Mouse (Mus musculus) regulatory T cell (primary cell): Measurements from ENCODE around the gene Epyc.

Source experiments
- in situ Hi-C: fragments of 300-600 bp; cut with MboI, MseI; formaldehyde crosslinking; loops from one replicate; pipeline ENCODE4 v1.15.1; 2025; ENCODE audit warnings: high pct_unique_total_duplicates

The Epyc gene

DNA sequence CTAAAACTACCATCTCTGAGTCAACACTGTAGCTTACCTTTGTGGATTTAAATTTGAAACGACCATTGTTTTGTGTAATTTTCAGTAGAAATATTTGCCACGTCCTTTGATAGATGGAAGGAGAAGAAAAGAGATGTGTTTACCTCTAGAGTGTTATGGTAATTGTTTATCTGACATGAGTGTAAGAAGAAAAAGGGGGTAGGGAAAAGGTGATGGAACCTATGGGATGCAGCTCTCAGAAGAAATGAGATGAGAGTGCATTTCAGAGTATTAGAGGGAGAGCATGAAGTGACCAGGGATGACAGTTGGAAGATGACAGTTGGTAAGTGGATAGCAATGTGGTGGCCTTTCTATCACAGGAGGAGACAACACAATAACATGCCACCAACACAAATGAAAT, at the start of gene Epyc:
TSS of gene Epyc (plus strand) at position 301 of the 400 bp plus-strand sequence.
- in situ Hi-C loops, result no loop called here

DNA sequence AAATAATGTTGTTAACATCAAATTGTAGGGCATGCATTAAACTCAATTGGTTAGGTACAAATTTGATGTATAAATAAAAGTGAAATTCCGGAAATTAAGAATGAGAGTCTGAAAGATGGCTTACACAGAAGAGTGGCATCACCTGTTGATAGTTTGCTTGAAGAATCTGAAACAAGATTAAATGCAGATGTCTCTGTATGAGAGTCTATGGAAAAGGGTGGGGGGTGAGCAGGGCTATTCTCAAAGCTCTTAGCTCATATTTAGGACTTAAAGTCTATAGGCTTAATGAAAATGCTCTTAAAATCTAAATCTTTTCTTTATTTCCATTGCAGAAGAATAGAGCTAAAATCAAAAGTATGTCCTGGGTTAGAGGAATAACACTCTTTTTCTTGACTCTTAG, 48.2 kb upstream of the Epyc start:
- in situ Hi-C loops, result no loop called here

DNA sequence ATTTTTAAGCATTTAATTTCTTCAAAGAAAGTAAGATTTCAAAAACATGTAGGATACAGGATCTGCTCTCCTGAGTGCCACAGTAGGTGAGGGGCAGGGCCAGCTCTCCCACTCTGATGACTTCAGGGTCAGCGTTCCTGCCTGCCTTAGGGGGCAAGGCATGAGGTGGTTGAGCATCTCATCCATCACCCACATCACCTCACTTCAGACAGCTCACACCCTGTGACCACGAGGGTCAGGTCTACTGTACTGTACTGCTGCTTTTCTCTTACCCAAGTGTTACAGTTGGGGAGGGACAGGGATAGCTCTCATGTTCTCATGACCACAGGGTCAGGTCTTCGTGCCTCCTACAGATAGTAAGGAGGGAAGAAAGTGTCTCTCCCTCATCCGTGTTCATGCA, 42.1 kb upstream of the Epyc start:
- in situ Hi-C loops, result no loop called here

DNA sequence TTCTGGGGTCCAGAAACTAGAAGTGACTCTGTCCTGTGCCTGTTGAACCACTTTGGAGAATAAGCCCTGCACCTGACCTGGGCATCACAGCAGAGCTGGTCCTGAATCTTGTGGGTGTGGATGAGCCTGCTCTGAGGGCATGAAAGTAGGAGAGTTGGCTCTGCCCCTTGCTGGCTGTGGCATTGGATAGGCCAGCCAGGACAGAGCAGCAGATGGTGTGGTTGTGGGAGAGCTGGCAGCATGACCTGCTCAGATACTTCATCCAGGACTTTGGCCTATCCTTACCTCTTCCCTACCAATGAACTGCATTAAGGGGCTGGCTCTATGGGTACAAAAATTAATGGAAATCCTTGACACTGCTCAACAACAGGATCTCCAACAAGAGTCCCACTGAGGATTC, 40.6 kb upstream of the Epyc start:
- in situ Hi-C loops, result no loop called here

DNA sequence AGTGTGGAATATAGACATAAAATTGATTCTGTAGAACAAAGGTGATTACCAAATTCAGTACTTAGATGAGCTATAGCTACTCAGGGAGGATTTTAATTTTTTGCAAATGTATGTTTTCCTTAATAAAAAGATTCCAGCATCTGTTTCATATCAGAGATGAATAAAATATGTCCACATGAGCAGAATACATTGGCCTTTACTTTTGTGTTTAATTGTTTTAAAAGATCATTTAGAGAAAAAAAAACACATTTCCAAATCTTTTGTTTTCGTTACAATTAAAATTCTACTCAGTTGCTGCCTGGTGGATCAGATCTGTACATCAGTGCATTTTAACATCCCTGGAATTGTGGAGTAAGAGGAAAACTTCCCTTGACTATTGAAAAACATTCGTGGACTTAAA, 37.3 kb upstream of the Epyc start, which contains the start of gene Kera:
TSS of gene Kera (plus strand) at position 301 of the 400 bp plus-strand sequence.
- in situ Hi-C loops, result no loop called here

DNA sequence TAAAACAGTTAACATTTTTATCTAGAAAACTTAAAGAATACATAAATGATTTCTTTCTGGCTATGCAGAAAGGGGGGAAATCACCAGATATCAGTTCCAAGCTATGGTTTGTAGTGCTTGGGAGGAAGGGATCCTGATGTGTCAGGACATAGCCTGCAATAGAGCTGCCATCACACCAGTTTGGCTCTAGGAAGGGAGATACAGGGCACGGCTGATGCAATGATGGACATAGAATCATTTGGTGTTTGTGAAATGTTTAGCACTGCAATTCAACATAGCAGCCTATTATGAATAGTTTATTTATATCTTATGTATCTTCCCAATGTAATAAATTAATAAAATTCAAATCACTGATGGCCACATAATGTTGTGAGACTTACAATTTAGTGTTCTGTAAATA, 21.5 kb upstream of the Epyc start:
- in situ Hi-C loops, result loop anchor here (10.0 kb wide), 1 partner anchor 142 kb away; no protein-coding TSS in a partner anchor

DNA sequence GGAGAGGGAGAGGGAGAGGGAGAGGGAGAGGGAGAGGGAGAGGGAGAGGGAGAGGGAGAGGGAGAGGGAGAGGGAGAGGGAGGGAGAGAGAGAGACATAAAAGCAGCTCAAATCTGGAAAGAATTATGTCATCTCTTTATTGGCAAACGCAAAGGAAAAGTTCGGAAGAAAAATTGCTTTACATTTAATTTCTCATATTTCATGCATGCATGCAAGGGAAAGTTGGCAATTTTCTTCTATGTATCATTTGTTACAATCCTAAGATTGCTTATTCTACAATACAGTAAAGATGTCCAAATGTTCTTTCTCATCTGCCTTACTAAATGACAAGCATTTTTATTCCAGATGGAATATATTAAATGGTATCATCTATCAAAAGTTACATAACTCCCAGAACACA, 19.5 kb upstream of the Epyc start:
- in situ Hi-C loops, result loop anchor here (10.0 kb wide), 1 partner anchor 140 kb away; no protein-coding TSS in a partner anchor

DNA sequence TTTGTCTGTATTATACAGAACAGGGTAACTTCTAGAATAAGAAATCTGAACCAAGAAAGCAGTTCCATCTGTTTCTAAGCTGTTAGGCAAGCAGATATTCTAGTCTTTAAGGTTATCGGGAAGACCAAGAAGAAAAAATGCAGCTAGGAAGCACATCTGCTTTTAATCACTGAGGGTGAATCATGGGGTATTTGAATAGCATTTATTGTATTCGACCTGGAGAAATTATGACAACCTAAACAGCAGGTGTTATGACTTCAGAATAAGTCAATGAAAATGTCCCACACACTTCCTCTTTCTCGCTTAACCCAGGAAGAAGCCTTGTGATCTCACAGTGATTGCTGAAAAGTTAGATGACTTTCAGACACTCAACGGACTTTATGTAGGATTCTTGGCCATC, 18.8 kb upstream of the Epyc start:
- in situ Hi-C loops, result loop anchor here (10.0 kb wide), 1 partner anchor 140 kb away; no protein-coding TSS in a partner anchor

DNA sequence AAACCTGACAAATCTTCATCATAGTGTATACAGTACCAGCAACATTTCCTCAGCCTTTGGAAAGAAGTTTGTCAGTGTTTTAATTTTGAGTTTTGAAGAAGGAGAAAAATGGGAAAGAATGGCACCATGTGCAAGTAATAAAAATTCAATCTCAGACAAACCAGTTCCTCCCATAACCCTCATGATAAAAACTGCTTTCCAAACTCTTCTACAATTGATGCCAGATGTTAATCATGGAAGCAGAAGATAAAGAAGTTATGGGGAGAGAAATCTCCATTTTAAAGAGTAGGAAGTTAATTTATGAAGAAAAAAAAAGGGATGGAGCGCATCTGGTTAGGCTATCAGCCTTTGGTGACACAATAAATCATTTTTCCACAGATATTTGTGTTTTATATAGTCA, 17.3 kb upstream of the Epyc start:
- in situ Hi-C loops, result loop anchor here (10.0 kb wide), 1 partner anchor 138 kb away; no protein-coding TSS in a partner anchor

DNA sequence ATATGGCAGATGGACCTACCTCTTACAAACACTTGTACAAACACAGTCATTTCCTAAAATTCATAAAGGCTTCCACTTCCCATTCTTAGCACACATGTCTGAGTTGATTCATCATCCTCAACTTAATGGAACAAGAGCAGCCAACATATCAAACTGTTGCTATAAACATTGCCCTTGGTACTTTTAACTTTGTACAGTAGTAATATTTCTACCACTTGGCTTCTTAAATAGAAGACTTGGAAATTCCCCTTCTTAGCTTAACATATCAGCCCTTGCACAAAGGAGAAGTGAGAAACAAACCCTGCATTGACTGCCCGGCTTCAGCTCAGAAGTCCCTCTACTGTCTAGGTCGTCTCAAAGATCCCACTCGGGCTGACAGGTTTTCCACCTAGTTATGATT, 12.8 kb upstream of the Epyc start:
- in situ Hi-C loops, result no loop called here

DNA sequence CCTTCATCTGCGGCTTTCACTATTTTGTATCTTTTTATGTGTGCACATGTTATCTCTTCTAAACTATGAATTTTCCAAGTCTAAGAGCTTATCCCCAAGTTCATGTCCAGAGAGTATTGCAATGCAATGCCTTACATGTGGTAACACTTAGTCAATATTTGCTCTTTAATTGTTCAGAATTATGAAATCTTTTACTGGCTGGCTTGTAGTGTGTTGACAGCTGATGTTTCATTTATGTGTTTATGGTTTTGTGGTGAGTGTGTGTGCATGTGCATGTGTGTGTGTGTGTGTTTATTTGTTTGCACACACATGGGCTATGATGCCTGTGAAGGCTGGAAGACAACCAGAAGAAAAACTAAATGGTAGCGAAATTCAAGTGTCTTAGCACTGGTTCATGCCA, 1.9 kb upstream of the Epyc start:
- in situ Hi-C loops, result no loop called here

DNA sequence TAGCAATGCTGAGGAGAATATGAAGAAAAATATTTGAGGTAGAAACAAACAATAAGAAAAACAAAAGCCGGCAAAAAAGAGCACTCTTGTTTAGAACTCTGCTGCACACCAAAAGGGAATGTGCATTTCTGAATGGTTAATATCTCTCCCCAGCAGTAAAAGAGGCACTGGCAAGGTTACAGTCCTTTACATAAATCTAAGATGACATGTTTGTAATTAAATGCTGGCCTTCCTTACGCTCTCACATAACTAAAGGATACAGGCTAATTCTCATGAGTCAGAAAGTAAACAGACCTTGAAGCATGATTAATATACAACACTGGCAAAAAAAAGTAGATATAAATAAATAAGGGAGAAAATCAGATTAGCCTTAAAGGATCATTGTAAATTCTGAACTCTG, 6.5 kb downstream of the Epyc start:
- in situ Hi-C loops, result no loop called here

DNA sequence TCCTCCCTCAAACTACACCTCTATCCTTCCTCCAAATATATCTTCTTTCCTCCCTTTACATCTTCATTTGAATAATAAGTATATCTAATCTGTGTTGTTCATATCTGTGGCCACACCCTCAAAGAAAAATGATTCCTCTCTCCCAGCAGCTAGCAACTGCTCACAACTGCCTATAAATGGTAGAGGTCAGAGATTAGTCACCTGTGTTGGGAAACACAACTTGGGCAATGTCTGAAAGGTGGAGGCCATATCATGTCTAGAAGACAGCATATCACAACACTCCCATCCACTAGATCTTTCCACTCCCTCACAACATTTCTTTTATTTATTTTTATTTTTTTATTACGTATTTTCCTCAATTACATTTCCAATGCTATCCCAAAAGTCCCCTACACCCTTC, 15.6 kb downstream of the Epyc start:
- in situ Hi-C loops, result no loop called here

DNA sequence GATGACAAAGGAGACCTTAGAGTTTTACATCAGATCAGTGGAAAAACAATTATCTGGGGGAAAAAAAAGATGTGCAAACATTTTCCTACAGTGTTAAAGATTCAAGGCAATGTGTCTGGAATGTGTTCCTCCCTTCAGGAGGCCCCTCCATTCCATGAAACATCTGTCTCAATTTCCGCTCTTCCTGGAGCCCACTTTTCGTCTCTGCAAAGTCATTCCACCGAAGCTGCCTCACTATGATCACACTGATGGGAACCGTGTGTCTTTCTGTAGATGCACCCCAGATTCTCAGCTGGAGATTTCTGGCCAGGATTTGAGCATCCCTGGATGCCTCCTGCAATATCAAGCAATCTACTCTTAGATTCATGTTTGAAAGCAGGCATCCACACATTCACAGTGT, 24.8 kb downstream of the Epyc start:
- in situ Hi-C loops, result no loop called here

DNA sequence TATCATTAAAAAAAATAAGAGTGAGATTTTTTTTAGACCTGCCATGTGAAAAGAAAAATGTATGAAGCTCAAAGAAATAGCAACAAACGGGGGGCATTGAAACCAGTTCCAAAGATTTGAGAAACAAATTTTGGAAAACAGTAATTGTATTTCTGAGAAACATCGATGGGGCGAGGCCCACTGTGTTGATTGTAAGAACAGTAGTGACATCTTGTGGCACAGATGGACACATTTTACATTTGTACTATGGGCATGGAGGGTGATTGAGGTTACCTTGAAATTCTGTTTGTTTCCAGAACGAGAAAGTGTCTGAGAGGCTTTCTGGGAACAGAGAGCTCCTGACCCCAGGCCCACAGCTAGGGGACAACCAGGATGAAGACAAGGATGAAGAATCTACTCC, 26.3 kb downstream of the Epyc start:
- in situ Hi-C loops, result no loop called here

DNA sequence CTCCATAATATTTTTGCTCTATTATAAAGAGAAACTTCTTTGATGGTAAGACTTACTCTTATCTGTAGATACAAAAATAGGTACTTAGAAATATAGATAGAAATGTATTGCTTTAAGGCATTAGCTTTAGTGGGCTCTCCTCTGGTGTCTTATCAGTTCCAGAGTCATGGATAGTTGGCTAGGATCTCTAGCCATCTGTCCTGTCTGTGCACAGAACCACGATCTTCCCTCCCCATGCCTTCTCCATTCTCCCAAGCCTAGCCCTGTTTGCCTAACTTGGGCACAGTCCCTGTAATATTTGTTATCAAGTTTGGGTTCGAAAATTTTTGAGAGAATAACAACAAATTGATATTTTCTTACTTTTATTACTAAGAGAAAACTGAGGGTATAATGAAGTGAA, 29.4 kb downstream of the Epyc start:
- in situ Hi-C loops, result no loop called here

DNA sequence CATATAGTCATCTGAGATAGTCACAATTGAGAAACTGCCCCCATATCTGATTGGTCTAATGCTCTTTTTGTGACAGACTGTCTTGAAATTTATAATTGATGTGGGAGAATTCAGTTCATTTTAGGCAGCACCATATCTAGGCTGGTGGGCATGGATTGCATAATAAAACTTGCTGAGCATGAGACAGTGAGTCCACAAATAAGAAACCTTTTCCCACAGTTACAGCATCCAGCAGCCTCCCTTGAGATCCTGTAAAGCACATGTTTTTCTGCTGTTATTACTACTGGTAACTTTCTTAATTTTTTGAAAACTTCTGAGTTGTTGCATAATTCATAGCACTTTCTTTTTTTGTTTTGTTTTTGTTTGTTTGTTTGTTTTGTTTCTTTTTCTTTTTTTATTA, 39.1 kb downstream of the Epyc start:
- in situ Hi-C loops, result loop anchor here (25.0 kb wide), 1 partner anchor 1521 kb away; no protein-coding TSS in a partner anchor

DNA sequence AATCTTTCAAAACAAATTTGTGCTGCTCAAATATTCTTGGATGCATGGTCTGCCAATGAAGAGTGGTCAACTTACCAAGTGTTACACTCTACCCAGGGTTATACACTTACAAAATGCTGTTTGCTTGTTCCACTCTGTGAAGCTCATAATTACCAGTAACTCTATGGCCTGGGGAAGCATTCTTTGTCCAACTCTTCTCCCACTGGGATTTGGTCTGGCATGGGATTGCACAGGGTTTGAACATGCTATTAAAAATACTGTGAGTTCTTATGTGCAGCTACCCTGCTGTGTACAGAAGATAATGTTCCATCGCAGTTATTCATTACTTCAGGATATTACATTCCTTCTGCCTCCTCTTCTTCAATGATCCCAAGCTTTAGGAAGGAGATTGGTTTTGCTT, 43.3 kb downstream of the Epyc start:
- in situ Hi-C loops, result loop anchor here (25.0 kb wide), 1 partner anchor 1525 kb away; no protein-coding TSS in a partner anchor

DNA sequence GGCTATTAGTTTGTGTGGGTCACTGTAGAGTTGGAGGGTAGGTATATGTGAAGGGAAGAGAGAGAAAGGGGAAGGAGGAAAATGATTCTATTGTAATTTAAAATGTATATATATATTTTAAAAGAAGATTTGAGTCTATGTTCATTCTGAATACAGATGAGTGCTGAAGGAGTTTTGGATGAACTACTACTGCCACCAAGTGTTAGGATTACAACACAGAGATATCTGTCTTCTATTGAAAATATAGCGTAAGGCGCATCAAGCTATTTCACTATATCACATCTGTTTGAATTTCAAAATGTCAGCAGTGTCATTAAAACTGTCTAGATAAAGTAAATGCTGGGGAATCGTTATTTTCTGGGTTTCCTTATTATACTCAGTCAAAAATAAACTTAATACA, 45.6 kb downstream of the Epyc start:
- in situ Hi-C loops, result loop anchor here (25.0 kb wide), 1 partner anchor 1527 kb away; no protein-coding TSS in a partner anchor

DNA sequence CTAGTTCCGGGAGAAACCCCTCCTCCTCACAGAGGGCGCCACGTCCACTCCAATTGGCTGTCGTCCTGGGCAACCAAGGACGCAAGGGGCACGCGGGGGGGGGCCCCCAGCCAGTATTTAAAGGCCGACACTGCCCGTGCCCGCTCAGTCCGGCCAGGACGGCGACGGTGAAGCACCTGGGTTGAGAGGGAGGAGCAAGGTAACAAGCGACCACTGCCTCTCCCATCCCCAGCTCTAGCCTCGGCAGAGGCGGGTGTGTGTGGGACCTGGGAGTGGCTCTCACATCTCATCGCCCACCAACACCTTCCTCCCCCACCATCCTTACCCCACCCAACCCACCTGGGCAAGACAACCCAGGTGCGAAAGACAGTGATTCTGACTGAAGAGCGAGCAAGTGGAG, 49.0 kb downstream of the Epyc start, which contains the start of gene Ccer1:
TSS of gene Ccer1 (plus strand) at position 147 of the 400 bp plus-strand sequence.
- in situ Hi-C loops, result loop anchor here (10.0 to 25.0 kb wide), 2 partner anchors 318 to 1531 kb away; no protein-coding TSS in a partner anchor

DNA sequence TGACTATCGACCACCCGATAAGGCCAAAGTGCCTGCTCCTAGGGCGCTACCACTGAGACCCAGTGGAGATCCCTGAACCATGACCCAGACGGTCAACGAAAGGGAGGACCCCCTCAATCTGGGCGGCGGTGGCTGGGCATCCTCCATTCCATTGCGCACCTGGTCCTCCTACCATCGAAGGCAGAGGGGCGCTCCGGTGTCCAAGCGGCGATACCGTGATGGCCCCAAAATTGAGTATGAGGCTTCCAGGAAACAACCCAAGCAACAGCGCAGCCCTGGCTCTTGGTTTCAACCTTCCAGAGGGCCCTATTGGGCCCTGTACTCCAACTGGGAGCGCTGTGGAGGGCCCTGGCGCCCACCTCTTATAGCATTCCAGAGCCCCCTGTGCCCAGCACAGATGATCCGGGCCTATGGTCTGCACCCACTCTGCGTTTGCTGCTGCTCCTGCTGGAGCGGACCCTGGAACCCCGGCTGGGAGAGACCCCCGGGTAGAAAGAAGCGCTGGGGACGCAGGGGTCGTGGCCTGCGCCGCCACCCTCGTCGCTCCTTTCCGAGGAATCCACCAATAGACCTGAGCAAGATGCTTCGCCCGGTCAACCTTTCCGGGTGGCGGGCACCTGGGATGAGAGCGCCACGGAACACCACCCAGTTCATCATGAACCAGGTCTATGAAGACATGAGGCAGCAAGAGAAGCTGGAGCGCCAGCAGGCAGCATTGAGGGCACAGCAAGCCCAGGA, 49.7 kb downstream of the Epyc start:
- in situ Hi-C loops, result loop anchor here (10.0 to 25.0 kb wide), 2 partner anchors 319 to 1531 kb away; no protein-coding TSS in a partner anchor

DNA sequence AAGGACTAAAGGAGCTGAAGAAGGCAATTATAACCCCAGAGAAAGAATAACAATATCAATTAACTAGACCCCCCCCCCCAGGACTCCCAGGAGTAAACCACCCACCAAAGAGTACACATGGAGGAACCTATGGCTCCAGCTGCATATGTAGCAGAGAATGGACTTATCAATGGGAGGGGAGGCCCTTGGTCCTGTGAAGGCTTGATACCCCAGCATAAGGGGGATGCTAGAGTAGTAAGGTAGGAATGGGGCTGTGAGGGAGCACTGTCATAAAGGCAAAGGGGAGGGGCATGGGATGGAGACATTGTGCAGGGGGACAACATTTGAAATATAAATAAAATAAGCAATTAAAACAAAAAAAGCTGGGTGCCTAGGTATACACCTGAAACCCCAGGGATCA, 58.5 kb downstream of the Epyc start:
- in situ Hi-C loops, result loop anchor here (25.0 kb wide), 1 partner anchor 1385 kb away; no protein-coding TSS in a partner anchor

DNA sequence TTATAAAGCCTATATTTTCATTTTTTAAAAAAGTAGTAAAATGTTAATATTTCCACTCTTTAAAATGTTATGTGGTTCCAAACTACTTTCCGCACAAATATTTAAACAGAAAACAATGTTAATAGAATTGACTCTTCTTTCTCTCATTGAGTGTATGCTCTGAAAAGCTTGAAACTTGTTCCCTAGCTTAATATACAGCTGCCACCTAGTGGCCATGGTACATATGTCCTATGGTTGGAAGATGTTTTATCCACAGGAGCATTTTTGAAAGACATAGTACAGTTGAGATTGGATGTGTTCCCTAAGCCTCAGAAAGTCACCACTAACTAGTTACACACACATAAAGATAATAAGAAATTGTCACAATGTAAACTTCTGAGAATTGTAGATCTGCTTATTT, 60.7 kb downstream of the Epyc start:
- in situ Hi-C loops, result loop anchor here (25.0 kb wide), 1 partner anchor 1383 kb away; no protein-coding TSS in a partner anchor
